Mouse (Mus musculus) MEL (cell line): ENCODE results near the gene Fgd2. TPM values are rescaled to one million over a fixed set of nuclear protein-coding genes. Genes with fewer than 3 reads are reported as not detected.

Experiments
- DNase-seq: peaks from one replicate; pipeline ENCODE4 v3.0.0; 2011; ENCODE audit warnings: low read depth, low spot score
- H3K27ac ChIP-seq: 2 replicates; pipeline ENCODE4 v1.5.1; 2012; ENCODE audit warnings: low read depth, mild to moderate bottlenecking, control low read depth, low read length, moderate library complexity; ENCODE audit not compliant: control insufficient read depth
- H3K27me3 ChIP-seq, 2 experiments: fragments of 150-350 bp in 1 of 2; sonication (generic) in 1 of 2; 2 replicates each; pipeline ENCODE4 v1.6.1; 2012; ENCODE audit warnings: low read length in 2 of 2, mild to moderate bottlenecking in 2 of 2, improper control_type of control experiment in 1 of 2, moderate library complexity in 1 of 2; ENCODE audit not compliant: insufficient read depth in 2 of 2, control insufficient read depth in 1 of 2
- H3K36me3 ChIP-seq, 2 experiments: 2 replicates each; pipeline ENCODE4 v1.6.1; 2012 to 2014; ENCODE audit warnings: low read length in 2 of 2, improper control_type of control experiment in 1 of 2, inconsistent platforms in 1 of 2, mild to moderate bottlenecking in 1 of 2; ENCODE audit not compliant: insufficient read depth in 2 of 2, control insufficient read depth in 1 of 2
- H3K4me1 ChIP-seq, 2 experiments: fragments of 150-350 bp in 1 of 2; sonication (generic) in 1 of 2; 2 replicates each; pipeline ENCODE4 v1.6.1; 2012; ENCODE audit warnings: low read length in 2 of 2, improper control_type of control experiment in 1 of 2, mild to moderate bottlenecking in 1 of 2; ENCODE audit not compliant: insufficient read depth in 2 of 2, control insufficient read depth in 1 of 2
- H3K4me3 ChIP-seq, 2 experiments: fragments of 150-350 bp in 1 of 2; sonication (generic) in 1 of 2; 2 replicates each; pipeline ENCODE4 v1.5.1; 2012; ENCODE audit warnings: low read depth in 2 of 2, low read length in 2 of 2, mild to moderate bottlenecking in 2 of 2, moderate library complexity in 2 of 2, control low read depth in 1 of 2, improper control_type of control experiment in 1 of 2; ENCODE audit not compliant: control insufficient read depth in 1 of 2, insufficient read depth in 1 of 2
- H3K79me2 ChIP-seq: 2 replicates; pipeline ENCODE4 v1.6.1; 2012; ENCODE audit warnings: mild to moderate bottlenecking, low read length, moderate library complexity; ENCODE audit not compliant: control insufficient read depth, poor library complexity, insufficient read depth
- H3K9ac ChIP-seq: 2 replicates; pipeline ENCODE4 v1.6.1; 2012; ENCODE audit warnings: low read depth, mild to moderate bottlenecking, control low read depth, low read length, moderate library complexity; ENCODE audit not compliant: control insufficient read depth, poor library complexity, severe bottlenecking
- H3K9me3 ChIP-seq: fragments of 150-350 bp; sonication (generic); replicated peaks from 2 replicates; pipeline ENCODE4 v1.6.1; 2012; ENCODE audit warnings: mild to moderate bottlenecking, low read length, improper control_type of control experiment, moderate library complexity; ENCODE audit not compliant: insufficient read depth
- BHLHE40 ChIP-seq: IDR thresholded peaks from 2 replicates; pipeline ENCODE4 v1.6.1; 2012; ENCODE audit warnings: low read depth, mild to moderate bottlenecking, inconsistent platforms, low read length, improper control_type of control experiment, borderline replicate concordance
- CHD1 ChIP-seq: IDR thresholded peaks from 2 replicates; pipeline ENCODE4 v1.6.1; 2012; ENCODE audit warnings: low read depth, mild to moderate bottlenecking, inconsistent platforms, low read length, improper control_type of control experiment
- CHD2 ChIP-seq: IDR thresholded peaks from 2 replicates; pipeline ENCODE4 v1.6.1; 2011; ENCODE audit warnings: low read length, improper control_type of control experiment
- CTCF ChIP-seq, 3 experiments: IDR thresholded peaks in 2 of 3; conservative IDR thresholded peaks in 1 of 3; 2 replicates each; pipeline ENCODE4 v1.5.1; 2011 to 2012; ENCODE audit warnings: low read length in 3 of 3, low read depth in 2 of 3, mild to moderate bottlenecking in 2 of 3, improper control_type of control experiment in 1 of 3, inconsistent platforms in 1 of 3, mixed read lengths in 1 of 3, moderate library complexity in 1 of 3; ENCODE audit not compliant: control insufficient read depth in 1 of 3, insufficient read depth in 1 of 3, poor library complexity in 1 of 3, severe bottlenecking in 1 of 3
- E2F4 ChIP-seq: IDR thresholded peaks from 2 replicates; pipeline ENCODE4 v1.6.1; 2011; ENCODE audit warnings: low read depth, low read length, improper control_type of control experiment, borderline replicate concordance
- ELF1 ChIP-seq: IDR thresholded peaks from 2 replicates; pipeline ENCODE4 v1.6.1; 2014; ENCODE audit warnings: low read depth, mild to moderate bottlenecking, inconsistent platforms, low read length, improper control_type of control experiment, moderate library complexity
- EP300 ChIP-seq, 2 experiments: IDR thresholded peaks; 2 replicates each; pipeline ENCODE4 v1.6.1; 2011; ENCODE audit warnings: improper control_type of control experiment in 2 of 2, low read length in 2 of 2, low read depth in 1 of 2, mild to moderate bottlenecking in 1 of 2
- ETS1 ChIP-seq: IDR thresholded peaks from 2 replicates; pipeline ENCODE4 v1.6.1; 2012; ENCODE audit warnings: low read depth, mild to moderate bottlenecking, inconsistent platforms, low read length, improper control_type of control experiment, moderate library complexity
- GABPA ChIP-seq: IDR thresholded peaks from 2 replicates; pipeline ENCODE4 v1.6.1; 2012; ENCODE audit warnings: low read depth, mild to moderate bottlenecking, inconsistent platforms, low read length, improper control_type of control experiment, moderate library complexity
- GATA1 ChIP-seq: IDR thresholded peaks from 2 replicates; pipeline ENCODE4 v1.6.1; 2011; ENCODE audit warnings: low read depth, low read length, improper control_type of control experiment
- HCFC1 ChIP-seq: IDR thresholded peaks from 2 replicates; pipeline ENCODE4 v1.6.1; 2012; ENCODE audit warnings: low read depth, mild to moderate bottlenecking, inconsistent platforms, low read length, improper control_type of control experiment, moderate library complexity
- JUND ChIP-seq: IDR thresholded peaks from 2 replicates; pipeline ENCODE4 v1.6.1; 2011; ENCODE audit warnings: low read depth, mild to moderate bottlenecking, improper control_type of control experiment, low read length
- KAT2A ChIP-seq: conservative IDR thresholded peaks from 2 replicates; pipeline ENCODE4 v1.6.1; 2012; ENCODE audit warnings: low read depth, low read length, improper control_type of control experiment, inconsistent platforms
- MAFK ChIP-seq: IDR thresholded peaks from 2 replicates; pipeline ENCODE4 v1.6.1; 2011; ENCODE audit warnings: low read depth, mild to moderate bottlenecking, low read length, improper control_type of control experiment, borderline replicate concordance
- MAX ChIP-seq: IDR thresholded peaks from 2 replicates; pipeline ENCODE4 v1.6.1; 2011; ENCODE audit warnings: low read length, improper control_type of control experiment
- MAZ ChIP-seq: IDR thresholded peaks from 2 replicates; pipeline ENCODE4 v1.6.1; 2012; ENCODE audit warnings: low read depth, mild to moderate bottlenecking, inconsistent platforms, low read length, improper control_type of control experiment
- MEF2A ChIP-seq: IDR thresholded peaks from 2 replicates; pipeline ENCODE4 v1.6.1; 2014; ENCODE audit warnings: low read depth, mild to moderate bottlenecking, inconsistent platforms, low read length, improper control_type of control experiment; ENCODE audit not compliant: poor library complexity, insufficient replicate concordance, severe bottlenecking; ENCODE audit errors: extremely low read depth
- MXI1 ChIP-seq: IDR thresholded peaks from 2 replicates; pipeline ENCODE4 v1.6.1; 2011; ENCODE audit warnings: mild to moderate bottlenecking, low read depth, low read length, improper control_type of control experiment
- MYC ChIP-seq: IDR thresholded peaks from 2 replicates; pipeline ENCODE4 v1.6.1; 2011; ENCODE audit warnings: low read depth, mild to moderate bottlenecking, low read length, improper control_type of control experiment, moderate library complexity
- NELFE ChIP-seq: IDR thresholded peaks from 2 replicates; pipeline ENCODE4 v1.6.1; 2011; ENCODE audit warnings: low read depth, low read length, improper control_type of control experiment
- NRF1 ChIP-seq: IDR thresholded peaks from 2 replicates; pipeline ENCODE4 v1.6.1; 2014; ENCODE audit warnings: low read depth, mild to moderate bottlenecking, inconsistent platforms, low read length, improper control_type of control experiment, moderate library complexity; ENCODE audit not compliant: poor library complexity, insufficient read depth, severe bottlenecking
- POLR2A ChIP-seq, 2 experiments: IDR thresholded peaks; 2 replicates each; pipeline ENCODE4 v1.6.1; 2011 to 2012; ENCODE audit warnings: low read length in 2 of 2, mild to moderate bottlenecking in 2 of 2, control low read depth in 1 of 2, improper control_type of control experiment in 1 of 2, low read depth in 1 of 2, moderate library complexity in 1 of 2; ENCODE audit not compliant: control insufficient read depth in 1 of 2, insufficient read depth in 1 of 2, poor library complexity in 1 of 2
- POLR2AphosphoS2 ChIP-seq: IDR thresholded peaks from 2 replicates; pipeline ENCODE4 v1.6.1; 2011; ENCODE audit warnings: low read length, improper control_type of control experiment
- POLR2AphosphoS5 ChIP-seq: IDR thresholded peaks from 2 replicates; pipeline ENCODE4 v1.6.1; 2012; ENCODE audit warnings: low read depth, borderline replicate concordance, mild to moderate bottlenecking, inconsistent platforms, low read length, moderate library complexity, mixed read lengths
- RAD21 ChIP-seq: IDR thresholded peaks from 2 replicates; pipeline ENCODE4 v1.6.1; 2011; ENCODE audit warnings: mild to moderate bottlenecking, low read depth, low read length, improper control_type of control experiment
- RCOR1 ChIP-seq: IDR thresholded peaks from 2 replicates; pipeline ENCODE4 v1.6.1; 2012; ENCODE audit warnings: low read depth, mild to moderate bottlenecking, inconsistent platforms, low read length, improper control_type of control experiment
- SIN3A ChIP-seq: IDR thresholded peaks from 2 replicates; pipeline ENCODE4 v1.6.1; 2012; ENCODE audit warnings: low read length, improper control_type of control experiment, inconsistent platforms
- SMC3 ChIP-seq: IDR thresholded peaks from 2 replicates; pipeline ENCODE4 v1.6.1; 2011; ENCODE audit warnings: low read depth, low read length, improper control_type of control experiment
- TAL1 ChIP-seq: IDR thresholded peaks from 2 replicates; pipeline ENCODE4 v1.6.1; 2012; ENCODE audit warnings: mild to moderate bottlenecking, inconsistent platforms, low read length, moderate library complexity, mixed read lengths
- TBP ChIP-seq: IDR thresholded peaks from 2 replicates; pipeline ENCODE4 v1.8.0; 2011; ENCODE audit warnings: low read depth, low read length, improper control_type of control experiment
- TCF12 ChIP-seq: IDR thresholded peaks from 2 replicates; pipeline ENCODE4 v1.6.1; 2014; ENCODE audit warnings: low read depth, mild to moderate bottlenecking, inconsistent platforms, low read length, improper control_type of control experiment, moderate library complexity
- UBTF ChIP-seq: IDR thresholded peaks from 2 replicates; pipeline ENCODE4 v1.6.1; 2012; ENCODE audit warnings: low read depth, mild to moderate bottlenecking, inconsistent platforms, low read length, improper control_type of control experiment, moderate library complexity, borderline replicate concordance; ENCODE audit not compliant: insufficient read depth
- USF1 ChIP-seq: IDR thresholded peaks from 2 replicates; pipeline ENCODE4 v1.6.1; 2014; ENCODE audit warnings: low read depth, mild to moderate bottlenecking, inconsistent platforms, low read length, improper control_type of control experiment, moderate library complexity
- ZC3H11A ChIP-seq: IDR thresholded peaks from 2 replicates; pipeline ENCODE4 v1.6.1; 2012; ENCODE audit warnings: low read depth, mild to moderate bottlenecking, inconsistent platforms, low read length, improper control_type of control experiment
- ZKSCAN1 ChIP-seq: IDR thresholded peaks from 2 replicates; pipeline ENCODE4 v1.6.1; 2012; ENCODE audit warnings: low read depth, mild to moderate bottlenecking, inconsistent platforms, low read length, improper control_type of control experiment, moderate library complexity
- ZMIZ1 ChIP-seq: IDR thresholded peaks from 2 replicates; pipeline ENCODE4 v1.6.1; 2012; ENCODE audit warnings: low read depth, mild to moderate bottlenecking, inconsistent platforms, low read length, improper control_type of control experiment, moderate library complexity
- ZNF384 ChIP-seq: IDR thresholded peaks from 2 replicates; pipeline ENCODE4 v1.6.1; 2012; ENCODE audit warnings: low read depth, mild to moderate bottlenecking, inconsistent platforms, low read length, improper control_type of control experiment
- polyA plus RNA-seq, 2 experiments: library from polyadenylated mRNA; stranded (reverse) in 1 of 2; unstranded in 1 of 2; fragments of >175 nt in 1 of 2; fragments of >200 nt in 1 of 2; gene quantifications; 2 replicates each; pipeline versions ENCODE4 v1.2.1 to v1.2.4; 2012; ENCODE audit warnings: low replicate concordance in 2 of 2, low read depth in 1 of 2; ENCODE audit not compliant: insufficient read length in 2 of 2, insufficient read depth in 1 of 2, missing spikeins in 1 of 2
- total RNA-seq: library from RNA; depleted of rRNA; stranded (reverse); fragments of 300-350 nt; gene quantifications from 2 replicates; pipeline ENCODE4 v1.2.3, GENCODE M21; 2012

Gene Fgd2
- total and polyA plus RNA-seq, 3 experiments: 0.23 to 0.39 TPM; not detected in 1

GRCm38 (mm10) chr17:29394106-29394760, 33.5 kb downstream of the Fgd2 start:
- Histone ChIP-seq H3K79me2 (no peaks in the 10 kb centered on the region; the same call in 1 of the 2 replicates), H3K36me3 (peaks cover 0 to 28% of the 10 kb centered on the region in 2 experiments; a peak in 2 of 4 replicates), H3K27ac (peak overlapping the region; percentile 89), H3K4me3 (peak overlapping the region; percentile 42 to 61), H3K9me3 (no peaks in the 10 kb centered on the region), H3K27me3 (no peaks in the 10 kb centered on the region), H3K9ac (peak overlapping the region; percentile 84), H3K4me1 (peaks cover 6 to 54% of the 10 kb centered on the region in 2 experiments)
- DNase-seq: peak; percentile 71
- TF ChIP-seq ZC3H11A (no peak), BHLHE40 (no peak), ELF1 (no peak), USF1 (no peak; the same call in 1 of the 2 replicates), JUND (no peak), SIN3A (peak; percentile 65), MEF2A (no peak), RAD21 (no peak), POLR2AphosphoS5 (no peak), ZMIZ1 (no peak), POLR2AphosphoS2 (no peak), SMC3 (no peak), GABPA (no peak), TCF12 (0 out of 2 replicates have a peak, but pooled peaks have one; percentile 8), TBP (0 out of 2 replicates have a peak, but pooled peaks have one; percentile 35), NRF1 (no peak), MAFK (no peak), HCFC1 (no peak), RCOR1 (no peak), ETS1 (peak; percentile 87), ZKSCAN1 (no peak), CTCF (IDR thresholded peaks at IDR 0.05 in 2 of 3, conservative IDR thresholded peaks at IDR 0.05 in 1 of 3; ENCODE audit: control insufficient read depth in 1 of 3, insufficient read depth in 1 of 3, low read depth in 2 of 3, low read length in 3 of 3, poor library complexity in 1 of 3, severe bottlenecking in 1 of 3) (no peak), CHD2 (no peak), UBTF (no peak), GATA1 (0 out of 2 replicates have a peak, but pooled peaks have one; percentile 21), MXI1 (peak; percentile 56), MYC (no peak), POLR2A (IDR thresholded peaks at IDR 0.05; ENCODE audit: control insufficient read depth in 1 of 2, insufficient read depth in 1 of 2, low read depth in 1 of 2, low read length in 2 of 2, poor library complexity in 1 of 2) (no peak), NELFE (no peak), ZNF384 (peak; percentile 79), EP300 (IDR thresholded peaks at IDR 0.05; ENCODE audit: low read depth in 1 of 2, low read length in 2 of 2) (peak in 1 of 2 experiments; percentile 26; a peak in 1 of 4 replicates), TAL1 (no peak; the same call in 1 of the 2 replicates), MAZ (no peak), MAX (no peak; the same call in 1 of the 2 replicates), CHD1 (no peak), KAT2A (no peak), E2F4 (no peak)
